Mouse (Mus musculus) heart, adult 9 months (tissue): Measurements from ENCODE around the gene Apc2.

Experiments used
- DNase-seq, 2 experiments: peaks; one replicate each; pipeline ENCODE4 v3.0.0; 2022; ENCODE audit warnings: low spot score in 2 of 2

Gene Apc2

GRCm38 (mm10) chr10:80294311-80294710 lies 1.5 kb upstream of the Apc2 start:
- no peak for DNase-seq

- DNase-seq = no peak
Measured at GRCm38 (mm10) chr10:80294788-80295303, 931 bp upstream of the Apc2 start.

- DNase-seq = no peak
Measured at GRCm38 (mm10) chr10:80296824-80297223, 1.0 kb downstream of the Apc2 start.

- no peak for DNase-seq
Measured at GRCm38 (mm10) chr10:80297526-80298133, 1.9 kb downstream of the Apc2 start.

- peak in 1 of 2 experiments; percentile 64 for DNase-seq
Measured at GRCm38 (mm10) chr10:80298571-80299281, 2.9 kb downstream of the Apc2 start.

- DNase-seq = no peak
Measured at GRCm38 (mm10) chr10:80299301-80299700, 3.5 kb downstream of the Apc2 start.

GRCm38 (mm10) chr10:80299824-80300223 lies 4.0 kb downstream of the Apc2 start:
- no peak for DNase-seq

GRCm38 (mm10) chr10:80300672-80301181 lies 5.0 kb downstream of the Apc2 start:
- DNase-seq = no peak

- DNase-seq = no peak
Measured at GRCm38 (mm10) chr10:80301256-80302081, 5.7 kb downstream of the Apc2 start.

GRCm38 (mm10) chr10:80302082-80302355 lies 6.2 kb downstream of the Apc2 start:
- no peak for DNase-seq

GRCm38 (mm10) chr10:80302471-80302881 lies 6.7 kb downstream of the Apc2 start:
- peak; percentile 91 to 95 for DNase-seq

GRCm38 (mm10) chr10:80304458-80304857 lies 8.7 kb downstream of the Apc2 start:
- DNase-seq = no peak

- no peak for DNase-seq
Measured at GRCm38 (mm10) chr10:80304862-80305261, 9.1 kb downstream of the Apc2 start.

- DNase-seq = no peak
Measured at GRCm38 (mm10) chr10:80311560-80311959, 15.8 kb downstream of the Apc2 start.

GRCm38 (mm10) chr10:80312586-80313504 lies 17.1 kb downstream of the Apc2 start:
- no peak for DNase-seq

GRCm38 (mm10) chr10:80313627-80314201 lies 17.9 kb downstream of the Apc2 start:
- DNase-seq = no peak

GRCm38 (mm10) chr10:80314494-80315001 lies 18.8 kb downstream of the Apc2 start:
- no peak for DNase-seq

- no peak for DNase-seq
Measured at GRCm38 (mm10) chr10:80315315-80315714, 19.5 kb downstream of the Apc2 start.

- no peak for DNase-seq
Measured at GRCm38 (mm10) chr10:80316359-80316781, 20.6 kb downstream of the Apc2 start.

GRCm38 (mm10) chr10:80317011-80317410 lies 21.2 kb downstream of the Apc2 start:
- no peak for DNase-seq

GRCm38 (mm10) chr10:80320340-80320760 lies 24.6 kb downstream of the Apc2 start, which contains the start of gene 2310011J03Rik:
TSS of gene 2310011J03Rik (minus strand) at chr10:80320537.
- peak; percentile 92 to 95 for DNase-seq
